Mouse (Mus musculus) neural tube, embryonic 12.5 days (tissue): ENCODE measurements around the gene Mthfs. TPM values are rescaled to one million over a fixed set of nuclear protein-coding genes. Genes with fewer than 3 reads are reported as not detected.
"Not testable (repeated sequence)": the region's sequence is repeated elsewhere in the genome, so short reads cannot be mapped to it uniquely, and the experiment has no call there.

Experiments
- ATAC-seq: fragments of 200-750 bp; cut with Nextera tagmentation; 2 replicates; pipeline ENCODE4 v1.8.0; 2017; ENCODE audit warnings: low read depth, mild to moderate bottlenecking, moderate TSS enrichment, moderate library complexity; ENCODE audit not compliant: low FRiP score
- H3K27ac ChIP-seq: fragments of 300-500 bp; sonication (generic); 2 replicates; pipeline ENCODE4 v1.5.1; 2016
- H3K27me3 ChIP-seq: fragments of 300-500 bp; sonication (generic); replicated peaks from 2 replicates; pipeline ENCODE4 v1.6.1; 2016; ENCODE audit warnings: mild to moderate bottlenecking
- H3K36me3 ChIP-seq: fragments of 300-500 bp; sonication (generic); 2 replicates; pipeline ENCODE4 v1.6.1; 2016; ENCODE audit warnings: mild to moderate bottlenecking
- H3K4me1 ChIP-seq: fragments of 300-500 bp; sonication (generic); 2 replicates; pipeline ENCODE4 v1.6.1; 2016
- H3K4me2 ChIP-seq: fragments of 300-500 bp; sonication (generic); replicated peaks from 2 replicates; pipeline ENCODE4 v1.6.1; 2016; ENCODE audit warnings: mild to moderate bottlenecking
- H3K4me3 ChIP-seq: fragments of 300-500 bp; sonication (generic); 2 replicates; pipeline ENCODE4 v1.5.1; 2016
- H3K9ac ChIP-seq: fragments of 300-500 bp; sonication (generic); 2 replicates; pipeline ENCODE4 v1.6.1; 2016; ENCODE audit warnings: mild to moderate bottlenecking
- H3K9me3 ChIP-seq: fragments of 300-500 bp; sonication (generic); 2 replicates; pipeline ENCODE4 v1.6.1; 2016; ENCODE audit warnings: mild to moderate bottlenecking
- WGBS: fragments of 180-500 bp; shearing (Covaris S2); methylation state at CpG from one replicate; pipeline ENCODE4 v1.1.7; 2016; 5-methylcytosine and 5-hydroxymethylcytosine counted together
- polyA plus RNA-seq: library from polyadenylated mRNA; unstranded; fragments of >200 nt; fragmentation: Nextera tagmentation; extraction: Ambion mirVana; gene quantifications from 2 replicates; pipeline ENCODE4 v1.2.1, GENCODE M21; 2016

The Mthfs gene
- polyA plus RNA-seq, 1 experiment from 2014 or later, result 18.0 TPM

GRCm38 (mm10) chr9:89212428-89212827, 2.0 kb downstream of the Mthfs start:
- H3K4me2 ChIP-seq, H3K36me3 ChIP-seq, H3K4me3 ChIP-seq, H3K27me3 ChIP-seq, H3K4me1 ChIP-seq, ATAC-seq, H3K27ac ChIP-seq, H3K9ac ChIP-seq, H3K9me3 ChIP-seq: not testable (repeated sequence)
- 35% methylated on average over 1 of the region's 1 CpGs for WGBS

GRCm38 (mm10) chr9:89218174-89218573, 7.7 kb downstream of the Mthfs start:
- not testable (repeated sequence) for H3K27ac ChIP-seq, H3K4me2 ChIP-seq, H3K27me3 ChIP-seq, H3K9ac ChIP-seq, H3K36me3 ChIP-seq, H3K9me3 ChIP-seq, H3K4me1 ChIP-seq, H3K4me3 ChIP-seq, ATAC-seq
- WGBS, result 86% methylated on average over 4 of the region's 4 CpGs

GRCm38 (mm10) chr9:89219668-89220067, 9.2 kb downstream of the Mthfs start:
- not testable (repeated sequence) for H3K9me3 ChIP-seq, H3K4me2 ChIP-seq, H3K4me3 ChIP-seq, H3K27me3 ChIP-seq, H3K36me3 ChIP-seq, H3K27ac ChIP-seq, ATAC-seq, H3K4me1 ChIP-seq, H3K9ac ChIP-seq
- 95% methylated on average over 3 of the region's 4 CpGs for WGBS

DNA sequence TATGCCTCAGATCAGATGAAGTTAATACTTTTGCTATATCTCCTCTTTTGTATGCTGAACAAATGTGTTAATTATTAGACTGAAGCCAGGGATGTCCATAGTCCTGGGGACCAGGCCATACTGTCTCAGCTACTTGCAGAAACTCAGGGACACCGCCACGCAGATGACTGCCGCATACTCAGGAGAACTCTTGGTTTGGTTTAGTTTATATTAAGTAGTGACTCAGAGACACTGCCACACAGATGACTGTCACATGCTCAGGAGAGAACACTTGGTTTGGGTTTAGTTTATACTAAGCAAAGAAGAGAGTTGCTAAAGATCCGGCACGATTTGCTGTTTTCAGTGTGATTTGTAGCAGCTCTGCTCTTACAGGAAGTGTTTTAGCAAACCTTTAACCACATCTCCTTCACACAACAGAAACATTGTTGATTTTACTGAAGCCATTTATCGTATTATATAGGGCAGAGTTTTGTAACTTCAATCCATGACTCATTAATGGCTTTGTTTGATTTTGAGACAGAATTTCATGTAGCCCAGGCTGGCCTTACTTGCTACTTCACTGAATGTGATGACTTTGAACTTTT, 10.3 kb downstream of the Mthfs start:
- 94% methylated on average over 6 of the region's 6 CpGs for WGBS
- H3K4me1 ChIP-seq, H3K27me3 ChIP-seq, ATAC-seq, H3K27ac ChIP-seq, H3K9ac ChIP-seq, H3K36me3 ChIP-seq, H3K9me3 ChIP-seq, H3K4me2 ChIP-seq, H3K4me3 ChIP-seq: not testable (repeated sequence)

GRCm38 (mm10) chr9:89226071-89226470, 15.6 kb downstream of the Mthfs start:
- Histone ChIP-seq H3K36me3 (no peaks in the 10 kb centered on the region), H3K4me2 (no peak overlapping the region), H3K27me3 (no peaks in the 10 kb centered on the region), H3K9me3 (no peaks in the 10 kb centered on the region), H3K4me3 (no peak overlapping the region), H3K9ac (no peak overlapping the region), H3K4me1 (no peaks in the 10 kb centered on the region), H3K27ac (no peak overlapping the region)
- 63% methylated on average over 4 of the region's 4 CpGs for WGBS
- ATAC-seq, result no peak

- 94% methylated on average over 7 of the region's 7 CpGs for WGBS
- ATAC-seq, result no peak
- no peaks in the 10 kb centered on the region for H3K9me3 ChIP-seq
- no peaks in the 10 kb centered on the region for H3K4me1 ChIP-seq
- H3K36me3 ChIP-seq, result no peaks in the 10 kb centered on the region
- H3K27me3 ChIP-seq, result no peaks in the 10 kb centered on the region
- no peak overlapping the region for H3K4me2 ChIP-seq
- H3K27ac ChIP-seq, result no peak overlapping the region
- no peak overlapping the region for H3K9ac ChIP-seq
- H3K4me3 ChIP-seq, result no peak overlapping the region
Observed at GRCm38 (mm10) chr9:89228122-89228521, 17.6 kb downstream of the Mthfs start.

- H3K27me3 ChIP-seq, H3K4me1 ChIP-seq, H3K9ac ChIP-seq, H3K4me2 ChIP-seq, H3K9me3 ChIP-seq, H3K27ac ChIP-seq, H3K4me3 ChIP-seq, H3K36me3 ChIP-seq: not testable (repeated sequence)
- ATAC-seq, result 0 out of 2 replicates have a peak, but pooled peaks have one; percentile 46
- 78% methylated on average over 1 of the region's 2 CpGs for WGBS
Observed at GRCm38 (mm10) chr9:89230897-89231497, 20.5 kb downstream of the Mthfs start.

DNA sequence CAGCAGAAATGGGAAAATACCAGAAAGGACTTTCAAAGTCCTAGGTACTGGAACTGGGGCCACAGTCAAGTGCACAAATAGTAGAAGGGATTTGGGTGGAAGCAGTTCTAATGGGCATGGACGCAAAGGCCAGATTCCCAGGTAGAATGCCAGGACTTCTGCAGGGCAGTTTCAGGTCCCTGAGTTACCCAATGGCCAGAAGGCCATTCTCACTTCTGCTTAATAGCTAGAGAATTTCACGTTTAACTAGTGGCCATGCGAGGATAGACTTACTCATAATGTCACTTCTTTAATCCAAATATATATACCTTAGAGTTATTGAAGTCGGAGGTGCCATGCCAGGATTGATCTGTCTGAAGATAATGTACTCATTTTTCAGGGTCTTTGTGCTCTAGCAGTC, 26.7 kb downstream of the Mthfs start:
- not testable (repeated sequence) for ATAC-seq, H3K27me3 ChIP-seq, H3K4me3 ChIP-seq, H3K9me3 ChIP-seq, H3K4me1 ChIP-seq, H3K36me3 ChIP-seq, H3K27ac ChIP-seq, H3K4me2 ChIP-seq, H3K9ac ChIP-seq
- 85% methylated on average over 4 of the region's 4 CpGs for WGBS

- H3K9ac ChIP-seq, H3K36me3 ChIP-seq, H3K4me3 ChIP-seq, H3K4me1 ChIP-seq, H3K27ac ChIP-seq, ATAC-seq, H3K9me3 ChIP-seq, H3K4me2 ChIP-seq, H3K27me3 ChIP-seq: not testable (repeated sequence)
- 77% methylated on average over 5 of the region's 5 CpGs for WGBS
Observed at GRCm38 (mm10) chr9:89238976-89239505, 28.6 kb downstream of the Mthfs start.

GRCm38 (mm10) chr9:89240516-89241019, 30.1 kb downstream of the Mthfs start:
- H3K36me3 ChIP-seq, H3K9ac ChIP-seq, H3K9me3 ChIP-seq, H3K27me3 ChIP-seq, H3K27ac ChIP-seq, H3K4me2 ChIP-seq, H3K4me3 ChIP-seq, H3K4me1 ChIP-seq, ATAC-seq: not testable (repeated sequence)
- WGBS, result 87% methylated on average over 3 of the region's 3 CpGs

GRCm38 (mm10) chr9:89253400-89253799, 42.9 kb downstream of the Mthfs start:
- no peak for ATAC-seq
- no peaks in the 10 kb centered on the region for H3K27me3 ChIP-seq
- no peaks in the 10 kb centered on the region for H3K4me1 ChIP-seq
- no peak overlapping the region for H3K4me3 ChIP-seq
- H3K4me2 ChIP-seq, result no peak overlapping the region
- no peak overlapping the region for H3K9ac ChIP-seq
- H3K9me3 ChIP-seq, result no peaks in the 10 kb centered on the region
- 87% methylated on average over 2 of the region's 2 CpGs for WGBS
- no peaks in the 10 kb centered on the region for H3K36me3 ChIP-seq
- no peak overlapping the region for H3K27ac ChIP-seq

- 88% methylated on average over 12 of the region's 12 CpGs for WGBS
- Histone ChIP-seq H3K27ac (no peak overlapping the region), H3K36me3 (no peaks in the 10 kb centered on the region), H3K9me3 (no peaks in the 10 kb centered on the region), H3K9ac (no peak overlapping the region), H3K27me3 (no peaks in the 10 kb centered on the region), H3K4me2 (no peak overlapping the region), H3K4me1 (no peaks in the 10 kb centered on the region), H3K4me3 (no peak overlapping the region)
- ATAC-seq, result no peak
Observed at GRCm38 (mm10) chr9:89256556-89257335, 46.3 kb downstream of the Mthfs start.
